Mouse (Mus musculus) megakaryocyte, embryonic 14.5 days (primary cell): ENCODE results near the gene Tomm20.

Source experiments
- FLI1 ChIP-seq: IDR thresholded peaks from 2 replicates; pipeline ENCODE4 v1.6.1; 2012; ENCODE audit warnings: low read length, inconsistent platforms, mixed read lengths
- GATA1 ChIP-seq: IDR thresholded peaks from 3 replicates; pipeline ENCODE4 v1.6.1; 2012; ENCODE audit warnings: mixed read lengths, low read length, inconsistent platforms, borderline replicate concordance

DNA sequence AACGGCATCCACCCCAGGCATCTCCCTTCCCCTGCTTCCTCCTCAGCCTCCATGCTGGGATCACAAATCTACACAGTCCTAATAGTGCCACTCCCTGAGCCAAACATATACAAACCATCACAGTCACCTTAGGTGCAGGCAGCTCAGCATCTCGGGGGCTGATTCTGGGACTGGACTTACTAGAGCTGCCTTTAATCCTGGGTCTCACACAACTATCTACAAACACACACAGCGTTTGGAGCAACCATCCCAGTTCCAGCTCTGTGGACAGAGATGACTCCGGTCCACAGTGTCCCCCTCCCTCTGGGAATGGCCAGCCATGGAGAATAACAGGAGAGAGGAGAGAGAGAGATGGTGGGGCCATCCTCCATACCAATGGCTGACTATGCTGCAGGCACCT lies 29.0 kb downstream of the Tomm20 start:
- TF ChIP-seq FLI1 (no peak), GATA1 (no peak)
